Mouse (Mus musculus) urinary bladder, postnatal 4 days (tissue): ENCODE measurements at regions not wholly inside any gene's neighbourhood (a gene's known extent, or its start where the extent isn't known, plus 50 kb on each side); places are given as distances from the start of the nearest gene placed in this dataset.

ENCODE experiments used
- DNase-seq, 2 experiments: peaks; one replicate each; pipeline ENCODE4 v3.0.0; 2021 to 2022; ENCODE audit warnings: low spot score in 2 of 2

DNA sequence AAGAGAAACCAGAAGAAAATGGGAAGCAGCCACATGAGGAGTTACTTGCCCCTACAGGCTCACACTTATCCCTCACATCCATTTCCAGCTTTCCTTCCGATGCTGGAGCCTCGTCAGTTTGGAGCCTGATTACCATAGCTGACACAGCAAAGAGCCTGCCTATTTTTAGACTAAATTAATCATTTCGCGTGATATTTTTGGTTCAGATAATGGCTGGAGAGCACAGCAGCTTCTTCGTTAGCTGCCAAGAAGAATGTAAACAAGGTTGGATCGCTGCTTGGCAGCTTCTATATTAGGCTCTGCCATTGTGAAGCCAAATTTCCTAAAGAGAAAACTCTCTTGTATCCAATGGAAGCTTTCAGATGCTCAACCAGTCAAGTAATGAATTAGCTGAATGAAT is 676.9 kb upstream of the A1bg start:
- DNase-seq = no peak

GRCm38 (mm10) chr15:61596318-61596717 is 673.5 kb upstream of the A1bg start:
- no peak for DNase-seq

DNA sequence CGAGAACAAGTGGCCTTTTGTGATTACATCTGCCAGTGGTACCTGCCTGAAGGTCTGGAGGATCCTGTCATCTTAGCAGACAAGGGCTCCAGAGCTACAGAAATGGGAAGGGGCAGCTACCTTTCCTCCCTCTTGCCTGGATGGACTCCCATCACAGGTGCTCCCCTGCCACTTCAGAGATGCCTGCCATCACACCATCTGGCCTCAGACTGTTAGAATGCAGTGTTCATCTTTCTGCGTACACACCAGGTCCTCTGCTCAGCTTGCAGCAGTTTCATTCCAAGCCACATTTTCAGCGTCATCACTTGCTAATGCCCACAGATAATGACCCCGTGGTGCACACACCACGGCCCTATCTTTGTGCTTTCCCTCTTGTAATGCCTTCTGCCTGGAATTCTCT is 666.1 kb upstream of the A1bg start:
- no peak for DNase-seq

GRCm38 (mm10) chr15:61582335-61582734 is 659.5 kb upstream of the A1bg start:
- DNase-seq = no peak

DNA sequence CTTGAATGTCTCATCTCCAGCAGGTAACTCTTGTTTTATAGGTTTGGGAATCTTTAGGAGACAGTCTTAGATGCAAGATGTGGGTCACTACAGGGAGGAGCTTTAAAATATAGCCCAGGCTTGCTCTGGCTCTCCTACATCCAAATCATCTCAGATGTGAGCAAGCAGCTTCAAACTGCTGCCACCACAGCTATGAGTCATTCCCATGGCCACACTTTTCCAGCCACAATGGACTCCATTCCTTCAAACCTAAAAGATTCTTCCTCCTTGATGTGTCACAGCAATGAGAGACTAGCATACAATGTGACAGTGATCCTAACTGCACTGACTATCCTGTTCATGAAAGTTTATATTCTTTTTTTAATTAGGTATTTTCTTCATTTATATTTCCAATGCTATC is 640.5 kb upstream of the A1bg start:
- no peak for DNase-seq

GRCm38 (mm10) chr15:61562252-61562651 is 639.4 kb upstream of the A1bg start:
- no peak for DNase-seq

- no peak for DNase-seq
These were observed 631.1 kb upstream of the A1bg start for GRCm38 (mm10) chr15:61553908-61554307.

GRCm38 (mm10) chr15:61553081-61553680 is 630.4 kb upstream of the A1bg start:
- DNase-seq = no peak

GRCm38 (mm10) chr15:61551206-61551605 is 628.4 kb upstream of the A1bg start:
- no peak for DNase-seq

GRCm38 (mm10) chr15:61548400-61548799 is 625.6 kb upstream of the A1bg start:
- no peak for DNase-seq

GRCm38 (mm10) chr15:61546608-61547007 is 623.8 kb upstream of the A1bg start:
- DNase-seq = no peak

DNA sequence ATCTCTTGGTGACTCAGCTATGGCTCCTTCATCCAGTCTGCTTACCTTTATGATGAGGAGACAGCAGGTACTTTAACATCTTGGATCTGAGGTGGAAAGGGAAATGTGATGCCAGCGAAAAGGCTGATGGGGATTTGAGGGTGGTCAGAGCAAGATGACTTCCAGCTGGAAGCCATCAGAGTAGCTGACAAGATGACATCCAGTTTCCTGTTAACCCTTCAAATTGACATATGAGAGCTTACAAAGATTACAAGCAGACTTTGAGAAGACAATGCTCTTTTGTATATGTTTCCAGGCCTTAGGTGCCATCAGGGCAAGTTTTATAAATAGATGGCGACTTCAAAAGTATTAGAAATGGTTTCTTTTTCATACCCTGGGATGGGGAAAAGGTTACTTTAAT is 621.3 kb upstream of the A1bg start:
- no peak for DNase-seq

DNA sequence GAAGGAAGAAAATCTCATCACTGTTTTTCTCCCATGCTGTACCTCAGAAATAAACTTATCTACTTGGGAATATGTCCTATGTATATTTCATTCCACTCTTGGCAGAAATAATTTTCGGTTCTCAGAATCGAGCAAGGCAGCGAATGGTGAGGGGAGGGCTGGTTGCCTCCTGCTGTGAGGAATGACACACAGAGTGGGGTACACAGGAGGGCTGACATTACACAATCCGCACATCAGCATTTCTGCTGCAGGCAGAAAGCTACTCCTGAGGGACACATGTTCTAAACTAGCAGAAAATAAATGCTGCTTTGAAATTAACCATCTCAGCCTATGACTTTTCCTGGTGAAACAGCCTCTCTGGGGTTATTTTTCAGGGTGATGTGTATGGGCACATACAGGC is 618.8 kb upstream of the A1bg start:
- no peak for DNase-seq

GRCm38 (mm10) chr15:61540753-61541421 is 618.1 kb upstream of the A1bg start:
- no peak for DNase-seq

DNA sequence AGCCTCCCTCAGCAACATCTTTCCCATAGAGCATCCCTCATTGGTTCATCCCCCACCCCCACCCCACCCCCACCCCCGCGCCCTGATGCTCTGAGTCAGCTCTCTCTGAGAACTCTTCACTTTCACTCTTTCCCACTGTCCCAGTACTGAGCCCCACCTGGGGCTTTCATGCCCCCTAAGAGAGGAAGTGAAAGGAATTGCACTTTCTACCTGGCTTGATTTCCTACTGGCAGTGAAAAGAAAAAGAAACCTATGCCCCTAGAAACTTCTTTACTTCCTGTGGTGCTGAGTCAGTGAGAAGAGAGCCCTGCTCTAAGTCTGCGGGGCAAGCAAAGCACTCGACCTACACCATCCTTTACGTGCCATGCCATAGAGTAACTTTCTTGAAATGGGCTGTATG is 616.1 kb upstream of the A1bg start:
- DNase-seq = no peak

DNA sequence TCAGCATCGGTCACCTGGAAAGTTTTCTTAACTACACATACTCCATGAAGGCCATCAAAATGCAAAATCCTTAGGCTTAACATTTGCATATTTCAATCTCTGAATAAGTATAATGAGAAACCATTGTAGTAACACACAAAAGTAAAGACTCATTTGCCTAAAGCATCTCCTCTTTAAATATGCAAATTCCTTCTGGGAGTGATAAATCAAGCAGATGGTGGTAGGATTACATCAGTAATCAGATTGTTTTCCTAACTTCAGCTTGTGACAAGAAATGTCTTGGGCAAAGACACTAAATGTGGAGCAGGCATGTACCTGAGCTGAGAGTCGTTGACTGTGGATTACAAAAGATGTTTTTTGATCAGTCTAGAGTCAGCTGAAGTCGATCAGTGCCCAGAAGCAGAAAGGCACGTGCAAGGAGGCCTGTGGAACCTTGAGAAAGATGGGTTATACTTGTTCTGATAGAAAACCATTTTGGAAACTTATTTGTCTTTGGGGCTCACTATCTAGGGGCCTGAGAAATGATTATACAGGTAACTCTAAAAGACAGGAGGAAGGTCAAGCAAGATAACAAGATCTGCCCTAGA is 615.5 kb upstream of the A1bg start:
- DNase-seq = no peak

DNA sequence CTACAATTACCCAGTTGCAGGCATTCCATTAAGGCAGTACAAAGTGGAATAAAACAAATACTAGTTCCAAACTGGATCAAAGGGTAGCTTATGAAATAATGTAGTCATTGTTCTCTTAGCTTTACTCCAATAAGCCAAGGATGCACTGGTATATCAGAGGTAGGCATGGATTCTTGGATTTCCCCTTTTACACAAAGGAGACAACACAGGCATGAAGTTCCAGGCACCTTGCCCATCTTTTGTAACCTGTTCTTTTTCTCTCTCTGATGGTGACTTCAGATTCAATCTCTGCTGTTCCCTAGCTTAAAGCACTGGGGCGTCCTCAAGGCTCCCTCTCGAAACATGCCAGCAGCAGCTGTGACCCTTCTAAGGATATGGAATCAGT is 613.5 kb upstream of the A1bg start:
- DNase-seq = no peak

DNA sequence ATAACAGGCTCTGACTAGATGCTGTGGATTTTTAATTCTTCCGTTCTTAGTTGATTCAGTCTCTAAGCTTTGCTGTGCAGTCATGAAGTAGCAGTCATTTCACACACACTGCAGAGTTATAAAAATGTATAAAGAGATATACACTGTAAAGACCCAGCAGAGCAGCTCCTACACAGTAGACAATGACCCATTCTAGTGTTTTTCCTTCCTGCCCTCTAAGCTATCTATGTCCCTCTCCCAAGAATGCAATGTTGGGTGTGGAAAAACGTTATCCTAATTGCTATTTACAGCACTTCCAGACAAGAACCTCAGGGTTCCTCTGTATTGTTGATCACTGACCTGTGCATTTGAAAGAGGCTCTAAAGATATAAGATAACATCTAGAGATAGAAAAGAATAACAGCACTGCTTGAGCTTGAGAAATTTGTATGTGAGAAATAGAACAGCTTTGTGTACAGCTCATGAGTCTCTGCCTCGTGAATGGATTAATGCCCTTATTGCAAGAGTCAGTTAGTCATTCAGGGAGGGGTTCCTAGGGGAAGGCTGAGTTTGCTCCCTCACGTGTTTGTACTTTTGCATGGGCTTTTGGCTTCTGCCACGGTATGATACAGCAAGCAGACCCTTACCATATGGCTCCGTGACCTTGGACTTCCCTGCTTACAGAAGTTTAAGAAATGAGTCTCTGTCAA is 613.0 kb upstream of the A1bg start:
- no peak for DNase-seq

DNA sequence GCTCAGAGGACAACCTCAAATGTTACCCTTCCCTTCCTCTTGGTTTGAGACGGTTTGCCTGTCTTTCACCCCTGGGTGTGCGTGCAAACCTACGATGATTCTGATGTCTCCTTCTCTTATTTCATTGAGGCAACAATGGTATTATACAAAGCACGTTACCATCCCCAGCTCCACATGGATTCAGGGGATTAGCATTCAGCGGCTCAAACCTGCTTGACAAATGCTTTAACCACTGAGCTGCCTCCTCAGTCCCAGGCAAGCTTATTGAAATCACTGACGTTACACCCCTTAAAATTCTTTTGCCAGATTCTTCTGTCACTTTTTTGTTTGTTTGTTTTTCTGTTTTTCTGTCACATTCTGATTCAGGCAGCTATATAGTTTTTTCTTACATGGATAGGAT is 612.4 kb upstream of the A1bg start:
- DNase-seq = no peak

GRCm38 (mm10) chr15:61532808-61533207 is 610.0 kb upstream of the A1bg start:
- DNase-seq = no peak

- no peak for DNase-seq
These were observed 609.2 kb upstream of the A1bg start for GRCm38 (mm10) chr15:61532040-61532439.

DNA sequence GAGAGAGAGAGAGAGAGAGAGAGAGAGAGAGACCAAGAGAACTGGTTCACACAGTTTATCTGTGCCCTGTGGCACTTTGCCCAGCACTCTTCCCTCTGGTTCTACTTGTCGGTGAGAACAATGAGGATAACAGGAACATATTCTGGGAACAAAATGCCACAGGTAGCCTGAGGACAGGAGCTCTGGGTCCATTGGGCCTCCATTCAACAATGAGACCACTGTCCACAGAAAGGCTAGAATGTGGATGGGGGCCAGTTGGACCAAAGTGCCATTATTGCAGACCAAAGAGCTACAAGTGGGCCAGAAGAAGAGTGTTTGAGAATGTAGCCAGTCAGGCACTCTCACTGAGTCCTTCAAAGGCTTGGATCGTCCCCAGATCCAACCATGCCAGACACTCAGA is 600.2 kb upstream of the A1bg start:
- DNase-seq = no peak

DNA sequence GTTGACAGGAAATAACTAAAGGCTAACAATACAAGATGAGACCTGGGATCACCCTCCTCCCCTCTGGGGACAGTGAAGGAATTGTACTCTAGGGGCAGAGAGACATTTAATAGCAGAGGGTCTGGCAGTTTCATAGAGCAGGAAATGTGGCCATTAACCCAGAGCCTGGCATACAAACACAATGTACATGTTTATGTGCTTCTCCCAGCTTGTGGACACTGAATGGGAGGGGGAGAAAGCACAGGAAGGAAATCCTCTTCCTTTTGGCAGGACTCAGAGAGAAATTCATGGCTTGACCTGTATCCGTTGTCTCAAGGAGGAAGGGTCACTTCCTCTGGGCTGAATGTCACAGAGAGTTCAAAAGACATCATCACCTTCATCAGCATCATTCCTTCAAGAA is 594.5 kb upstream of the A1bg start:
- DNase-seq = no peak
